Mouse (Mus musculus) limb, embryonic 10.5 days (tissue): ENCODE data around the gene Stum. TPM values are rescaled to one million over a fixed set of nuclear protein-coding genes. Genes with fewer than 3 reads are reported as not detected.

ENCODE experiments used
- DNase-seq: peaks from one replicate; pipeline ENCODE4 v3.0.0-alpha.2; 2017; ENCODE audit warnings: low spot score
- H3K27ac ChIP-seq: fragments of 300-500 bp; sonication (generic); 2 replicates; pipeline ENCODE4 v1.5.1; 2016; ENCODE audit warnings: mild to moderate bottlenecking
- H3K27me3 ChIP-seq: fragments of 300-500 bp; sonication (generic); 2 replicates; pipeline ENCODE4 v1.6.1; 2016; ENCODE audit warnings: low read depth, mild to moderate bottlenecking; ENCODE audit not compliant: poor library complexity, severe bottlenecking
- H3K36me3 ChIP-seq: fragments of 300-500 bp; sonication (generic); 2 replicates; pipeline ENCODE4 v1.6.1; 2016; ENCODE audit warnings: mild to moderate bottlenecking, moderate library complexity
- H3K4me1 ChIP-seq: fragments of 300-500 bp; sonication (generic); 2 replicates; pipeline ENCODE4 v1.6.1; 2016
- H3K4me3 ChIP-seq: fragments of 300-500 bp; sonication (generic); 2 replicates; pipeline ENCODE4 v1.5.1; 2016; ENCODE audit warnings: mild to moderate bottlenecking, moderate library complexity
- H3K9me3 ChIP-seq: fragments of 300-500 bp; sonication (generic); replicated peaks from 2 replicates; pipeline ENCODE4 v1.6.1; 2016; ENCODE audit warnings: mild to moderate bottlenecking
- WGBS: fragments of 180-500 bp; shearing (Covaris S2); methylation state at CpG from one replicate; pipeline ENCODE4 v1.1.7; 2016; 5-methylcytosine and 5-hydroxymethylcytosine counted together
- polyA plus RNA-seq: library from polyadenylated mRNA; unstranded; fragments of >200 nt; fragmentation: Nextera tagmentation; extraction: Ambion mirVana; gene quantifications from 2 replicates; pipeline ENCODE4 v1.2.1, GENCODE M21; 2016

Gene Stum
- polyA plus RNA-seq, 1 experiment from 2014 or later = 0.60 TPM

DNA sequence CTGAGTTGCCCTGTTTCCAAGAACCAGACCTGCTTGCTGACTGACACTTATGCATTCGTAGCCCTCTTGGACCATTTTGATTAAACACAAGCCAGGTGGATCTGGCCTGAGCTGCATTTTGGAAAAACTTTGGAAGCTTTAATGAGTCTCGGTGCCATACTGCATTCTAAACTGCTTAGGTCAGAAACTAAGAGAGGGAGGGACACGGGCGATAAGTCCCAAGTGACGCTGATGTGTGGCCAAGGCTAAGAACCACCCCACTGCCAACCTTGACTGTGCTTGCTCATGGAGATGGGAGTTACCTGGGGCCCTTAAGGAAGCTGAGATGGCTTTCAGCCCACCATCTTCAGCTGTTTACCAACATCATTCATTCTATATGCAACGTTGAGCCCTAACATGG, 98.0 kb downstream of the Stum start:
- Histone ChIP-seq H3K9me3 (no peaks in the 10 kb centered on the region), H3K27me3 (no peaks in the 10 kb centered on the region), H3K4me3 (no peak overlapping the region), H3K36me3 (peaks cover 3% of the 10 kb centered on the region; the same call in 1 of the 2 replicates), H3K27ac (no peak overlapping the region), H3K4me1 (peaks cover 33% of the 10 kb centered on the region)
- WGBS = 86% methylated on average over 6 of the region's 6 CpGs
- no peak for DNase-seq

DNA sequence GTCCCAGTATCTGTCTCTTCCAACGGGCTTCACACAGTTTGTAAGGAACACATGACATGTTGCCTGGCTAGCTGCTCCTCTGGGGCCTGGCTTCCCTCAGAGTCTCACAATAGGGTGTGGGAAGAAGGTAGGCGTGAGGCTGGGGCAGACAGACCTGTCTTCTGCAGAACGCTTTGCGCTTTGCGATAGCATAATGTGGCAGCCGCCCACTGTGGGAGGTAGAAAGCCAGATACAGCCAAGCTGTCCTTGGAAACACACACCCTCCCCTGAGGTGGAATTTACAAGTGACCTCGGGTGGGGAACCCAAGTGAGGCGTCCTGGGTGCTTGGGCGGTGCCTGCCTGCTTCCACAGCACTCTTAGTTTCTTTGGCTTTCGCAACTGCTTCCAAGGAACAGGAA, 98.8 kb downstream of the Stum start:
- no peak for DNase-seq
- Histone ChIP-seq H3K27me3 (no peaks in the 10 kb centered on the region), H3K4me1 (peaks cover 41% of the 10 kb centered on the region), H3K27ac (no peak overlapping the region), H3K36me3 (peaks cover 3% of the 10 kb centered on the region; the same call in 1 of the 2 replicates), H3K4me3 (no peak overlapping the region), H3K9me3 (no peaks in the 10 kb centered on the region)
- 69% methylated on average over 10 of the region's 10 CpGs for WGBS

DNA sequence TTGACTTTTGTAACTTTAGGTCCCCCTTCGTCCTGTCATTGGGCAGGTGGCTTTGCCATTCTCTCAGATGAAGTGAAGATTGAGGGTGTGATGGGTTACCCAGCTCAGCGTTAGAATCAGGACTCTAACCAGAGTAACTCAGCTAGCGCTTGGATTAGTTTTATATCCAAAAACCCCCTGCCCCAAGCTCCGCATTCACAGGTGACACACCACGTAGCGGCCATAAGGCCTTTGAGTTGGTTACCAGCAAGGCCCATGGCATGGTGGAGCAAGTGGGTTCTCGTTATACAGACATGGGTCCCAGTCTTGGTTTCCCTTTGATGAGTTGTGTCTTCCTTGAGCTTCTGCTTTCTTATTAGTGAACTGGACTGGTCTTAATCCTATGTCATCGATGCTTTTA, 99.4 kb downstream of the Stum start:
- DNase-seq = no peak
- peaks cover 3% of the 10 kb centered on the region; the same call in 1 of the 2 replicates for H3K36me3 ChIP-seq
- 95% methylated on average over 8 of the region's 8 CpGs for WGBS
- no peaks in the 10 kb centered on the region for H3K27me3 ChIP-seq
- H3K9me3 ChIP-seq = no peaks in the 10 kb centered on the region
- peaks cover 47% of the 10 kb centered on the region for H3K4me1 ChIP-seq
- no peak overlapping the region for H3K27ac ChIP-seq
- no peak overlapping the region for H3K4me3 ChIP-seq

Other genes with a start within 250 kb of the Stum start
- gene Psen2, start 220.1 kb downstream of the Stum start, polyA plus RNA-seq = 6.7 and 7.1 TPM in 2 replicates
- 6.2 and 10.1 TPM in 2 replicates for gene Itpkb, start 153.0 kb downstream of the Stum start, polyA plus RNA-seq
- gene Parp1, start 85.4 kb upstream of the Stum start, polyA plus RNA-seq = 267 and 278 TPM in 2 replicates
- 18.3 and 24.9 TPM in 2 replicates for gene Lin9, start 157.6 kb upstream of the Stum start, polyA plus RNA-seq
- gene Mixl1, start 213.5 kb upstream of the Stum start, polyA plus RNA-seq = 0.09 and 0.28 TPM in 2 replicates
- 17.0 and 19.2 TPM in 2 replicates for gene Acbd3, start 242.5 kb upstream of the Stum start, polyA plus RNA-seq